Mouse (Mus musculus) urinary bladder, postnatal 36 days (tissue): ENCODE measurements around the gene Prim1.
A peak's percentile ranks its signal among the peaks of the same experiment; 100 is the strongest.
"Not testable (repeated sequence)": the region's sequence is repeated elsewhere in the genome, so short reads cannot be mapped to it uniquely, and the experiment has no call there.

Experiments
- DNase-seq, 2 experiments: peaks; one replicate each; pipeline ENCODE4 v3.0.0; 2022; ENCODE audit warnings: low spot score in 2 of 2, mixed read lengths in 1 of 2

The Prim1 gene

DNA sequence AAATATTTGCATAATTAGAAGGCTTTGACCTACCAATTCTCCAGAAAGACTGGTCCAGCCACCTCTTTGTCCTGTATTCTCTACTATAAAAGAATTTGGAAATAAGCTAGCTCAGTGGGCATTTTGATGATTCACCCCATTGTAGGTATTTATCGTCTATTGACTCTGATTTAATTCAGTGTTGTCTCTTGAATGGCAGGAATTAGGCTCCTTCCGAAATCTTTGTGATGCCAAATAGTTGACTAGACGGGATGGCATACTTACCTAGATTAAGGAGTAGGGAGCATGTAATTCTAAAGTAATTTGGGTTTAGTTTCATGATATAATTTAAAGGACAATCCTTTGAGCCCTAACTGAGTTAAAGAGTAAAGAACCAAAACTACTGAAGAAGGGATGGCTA lies 23.0 kb downstream of the Prim1 start:
- no peak for DNase-seq

DNA sequence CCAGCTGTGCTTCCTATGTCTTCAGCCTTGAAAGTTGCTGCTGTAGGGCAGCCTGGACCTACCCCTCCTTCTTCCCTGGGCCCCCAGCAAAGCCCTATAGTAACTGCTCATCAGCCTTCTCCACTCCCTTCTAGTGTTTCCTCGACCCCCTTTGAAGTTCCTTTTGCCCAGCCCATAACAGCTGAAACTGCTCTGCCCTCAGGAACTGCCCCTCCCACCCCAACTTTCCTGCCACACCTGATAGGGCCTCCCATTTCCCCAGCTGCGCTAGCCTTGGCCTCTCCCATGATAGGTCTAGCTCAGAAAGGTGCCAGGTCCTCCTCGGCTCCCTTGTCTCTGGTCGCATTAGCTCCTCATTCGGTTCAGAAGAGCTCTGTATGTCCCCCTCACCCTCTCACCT lies 24.2 kb downstream of the Prim1 start:
- DNase-seq, result no peak

DNA sequence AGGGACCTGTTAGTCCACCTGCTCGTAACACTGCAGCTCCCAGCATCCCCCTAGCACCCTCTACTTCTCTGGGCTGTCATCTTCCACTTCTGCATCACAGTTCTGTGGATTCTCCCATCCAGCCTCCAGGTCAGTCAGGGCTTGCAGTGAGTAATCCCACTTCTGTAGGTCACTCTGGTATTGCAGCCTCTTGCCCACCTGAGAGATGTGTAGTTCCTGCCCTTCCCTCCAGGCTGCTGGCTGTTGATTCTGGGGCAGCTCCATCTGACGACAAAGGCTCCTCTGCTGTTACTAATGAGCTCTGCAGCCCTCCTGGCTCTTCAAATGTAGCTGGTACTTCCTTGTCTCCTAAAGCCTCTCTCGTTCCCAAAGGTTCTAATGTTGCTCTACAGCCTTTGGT lies 24.9 kb downstream of the Prim1 start:
- DNase-seq, result no peak

DNA sequence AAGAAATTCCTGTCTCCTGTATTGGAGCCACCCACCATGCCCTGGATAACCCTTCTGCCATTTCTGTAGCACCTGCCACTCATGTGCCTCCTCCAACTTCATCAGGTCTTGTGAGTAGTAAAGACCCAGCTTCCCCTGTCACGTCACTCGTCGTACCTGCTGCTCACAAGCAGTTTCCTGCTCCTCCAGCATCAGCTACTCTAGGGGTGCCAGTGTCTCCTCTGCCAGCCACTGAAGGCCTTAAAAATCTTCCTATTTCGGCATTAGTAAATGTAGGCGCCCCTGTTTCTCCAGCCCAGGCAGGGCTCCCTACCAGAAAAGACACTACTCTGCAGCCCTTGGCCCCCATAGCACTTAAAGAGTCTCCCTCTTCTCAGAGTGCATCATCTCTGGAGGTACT lies 25.3 kb downstream of the Prim1 start:
- DNase-seq, result no peak

DNA sequence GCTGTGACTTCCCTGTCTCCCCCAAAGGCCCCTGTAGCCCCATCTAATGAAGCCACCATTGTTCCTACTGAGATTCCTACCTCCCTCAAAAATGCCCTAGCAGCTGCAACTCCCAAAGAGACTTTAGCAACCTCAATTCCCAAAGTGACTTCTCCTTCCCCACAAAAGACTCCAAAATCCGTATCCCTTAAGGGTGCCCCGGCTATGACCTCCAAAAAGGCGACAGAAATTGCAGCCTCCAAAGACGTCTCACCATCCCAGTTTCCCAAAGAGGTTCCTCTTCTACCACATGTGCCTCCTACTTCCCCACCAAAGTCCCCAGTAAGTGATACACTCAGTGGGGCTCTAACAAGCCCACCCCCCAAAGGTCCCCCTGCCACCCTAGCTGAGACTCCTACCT lies 26.7 kb downstream of the Prim1 start:
- no peak for DNase-seq

DNA sequence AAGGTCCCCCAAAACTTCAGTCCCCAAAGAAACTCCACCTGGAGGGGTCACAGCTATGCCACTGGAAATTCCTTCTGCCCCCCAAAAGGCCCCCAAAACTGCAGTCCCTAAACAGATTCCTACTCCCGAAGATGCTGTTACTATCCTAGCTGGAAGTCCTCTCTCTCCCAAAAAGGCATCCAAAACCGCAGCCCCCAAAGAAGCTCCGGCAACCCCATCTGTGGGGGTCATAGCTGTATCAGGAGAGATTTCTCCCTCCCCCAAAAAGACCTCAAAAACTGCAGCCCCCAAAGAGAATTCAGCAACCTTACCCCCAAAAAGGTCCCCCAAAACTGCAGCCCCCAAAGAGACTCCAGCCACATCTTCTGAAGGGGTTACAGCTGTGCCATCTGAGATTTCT lies 27.5 kb downstream of the Prim1 start:
- DNase-seq, result no peak

DNA sequence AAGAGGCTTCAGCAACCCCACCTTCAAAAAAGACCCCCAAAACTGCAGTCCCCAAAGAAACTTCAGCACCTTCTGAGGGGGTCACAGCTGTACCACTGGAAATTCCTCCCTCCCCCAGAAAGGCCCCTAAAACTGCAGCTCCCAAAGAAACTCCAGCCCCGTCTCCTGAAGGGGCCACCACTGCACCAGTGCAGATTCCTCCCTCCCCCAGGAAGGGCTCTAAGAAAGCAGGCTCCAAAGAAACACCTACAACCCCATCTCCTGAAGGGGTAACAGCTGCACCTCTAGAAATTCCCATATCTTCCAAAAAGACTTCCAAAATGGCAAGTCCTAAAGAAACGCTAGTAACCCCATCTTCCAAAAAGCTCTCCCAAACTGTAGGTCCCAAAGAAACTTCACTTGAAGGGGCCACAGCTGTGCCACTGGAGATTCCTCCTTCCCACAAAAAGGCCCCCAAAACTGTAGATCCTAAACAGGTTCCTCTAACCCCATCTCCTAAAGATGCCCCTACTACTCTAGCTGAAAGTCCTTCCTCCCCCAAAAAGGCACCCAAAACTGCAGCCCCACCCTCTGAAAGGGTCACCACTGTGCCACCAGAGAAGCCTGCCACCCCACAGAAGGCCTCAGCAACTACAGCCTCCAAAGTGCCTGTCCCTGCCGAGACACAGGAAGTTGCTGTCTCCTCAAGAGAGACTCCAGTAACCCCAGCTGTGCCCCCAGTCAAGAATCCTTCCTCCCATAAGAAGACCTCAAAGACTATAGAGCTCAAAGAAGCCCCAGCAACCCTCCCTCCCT lies 28.3 kb downstream of the Prim1 start:
- no peak for DNase-seq

DNA sequence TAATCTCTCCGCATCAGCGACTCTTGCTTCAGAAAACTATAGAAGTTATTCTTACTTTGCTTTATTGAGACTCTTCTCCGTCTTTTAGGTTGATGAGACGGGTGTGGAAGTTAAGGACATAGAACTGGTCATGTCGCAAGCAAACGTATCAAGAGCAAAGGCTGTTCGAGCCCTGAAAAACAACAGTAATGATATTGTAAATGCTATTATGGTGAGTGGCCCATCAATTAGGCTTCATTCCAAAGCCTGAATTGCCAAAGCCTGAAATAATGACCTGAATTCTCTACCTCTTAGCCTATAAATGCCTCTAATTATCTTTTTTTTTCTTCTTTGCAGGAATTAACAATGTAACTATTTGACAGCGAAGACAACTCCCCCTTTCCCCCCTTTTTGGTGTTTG lies 33.2 kb downstream of the Prim1 start:
- no peak for DNase-seq

DNA sequence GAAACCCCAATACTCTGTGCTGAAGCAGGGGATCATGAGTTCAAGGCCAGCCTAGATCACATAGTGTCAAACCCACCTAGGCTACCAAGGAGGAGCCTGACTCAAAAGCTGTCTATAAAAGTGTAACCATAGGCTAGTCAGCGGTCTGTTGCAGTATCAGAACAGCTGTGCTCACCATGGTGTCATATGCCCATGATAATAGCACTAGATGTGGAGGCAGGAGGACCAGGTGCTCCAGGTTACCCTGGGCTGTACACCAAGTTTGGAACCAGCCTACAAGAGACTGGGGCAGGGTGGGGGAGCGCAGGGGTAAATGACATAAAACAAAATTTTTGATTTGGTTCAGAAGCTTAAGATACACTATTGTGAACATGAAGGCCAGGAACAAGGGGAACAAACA lies 34.8 kb downstream of the Prim1 start:
- DNase-seq, result no peak

DNA sequence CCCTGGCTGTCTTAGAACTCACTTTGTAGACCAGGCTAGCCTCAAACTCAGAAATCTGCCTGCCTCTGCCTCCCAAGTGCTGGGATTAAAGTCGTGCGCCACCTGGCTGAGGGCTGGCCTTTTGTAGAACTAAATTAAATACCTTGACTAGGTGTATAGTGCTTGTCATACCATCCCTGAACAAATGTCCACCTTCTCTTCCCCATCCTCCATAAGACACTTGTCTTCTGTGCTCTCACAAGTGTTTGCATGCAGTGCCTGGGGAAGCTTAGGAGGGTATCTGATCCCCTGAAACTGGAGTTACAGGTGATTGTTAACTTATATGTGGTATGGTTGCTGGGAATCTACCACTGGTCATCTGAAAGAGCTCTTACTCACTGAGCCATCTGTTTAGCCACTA lies 35.4 kb downstream of the Prim1 start:
- no peak for DNase-seq

DNA sequence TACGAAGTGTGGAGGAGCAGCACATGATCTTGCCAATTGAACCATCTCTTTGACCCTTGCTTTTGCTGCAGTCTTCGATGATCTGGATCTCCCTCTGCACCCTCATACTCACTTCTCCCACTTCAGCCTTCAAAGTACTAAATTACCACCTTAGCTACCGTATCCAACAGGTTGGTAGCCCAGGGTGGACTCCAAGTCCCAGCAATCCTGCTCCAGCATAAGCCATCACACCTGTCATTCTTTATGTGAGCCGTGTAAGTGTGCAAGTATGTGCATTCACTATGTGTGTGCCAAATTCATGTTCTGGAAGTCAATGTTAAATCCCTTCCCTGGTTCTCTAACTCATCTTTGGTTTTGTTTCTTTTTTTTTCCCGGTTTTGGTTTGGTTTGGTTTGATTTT lies 36.6 kb downstream of the Prim1 start:
- DNase-seq, result no peak

DNA sequence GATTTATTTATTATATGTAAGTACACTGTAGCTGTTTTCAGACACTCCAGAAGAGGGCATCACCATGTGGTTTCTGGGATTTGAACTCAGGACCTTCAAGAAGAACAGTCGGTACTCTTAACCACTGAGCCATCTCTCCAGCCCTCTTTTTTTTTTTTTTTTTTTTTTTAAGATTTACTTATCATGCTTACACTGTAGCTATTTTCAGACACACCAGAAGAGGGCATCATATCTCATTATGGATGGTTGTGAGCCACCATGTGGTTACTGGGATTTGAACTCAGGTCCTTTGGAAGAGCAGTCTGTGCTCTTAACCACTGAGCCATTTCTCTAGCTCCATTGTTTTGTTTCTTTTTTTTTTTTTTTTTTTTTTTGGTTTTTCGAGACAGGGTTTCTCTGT lies 37.2 kb downstream of the Prim1 start:
- not testable (repeated sequence) for DNase-seq

DNA sequence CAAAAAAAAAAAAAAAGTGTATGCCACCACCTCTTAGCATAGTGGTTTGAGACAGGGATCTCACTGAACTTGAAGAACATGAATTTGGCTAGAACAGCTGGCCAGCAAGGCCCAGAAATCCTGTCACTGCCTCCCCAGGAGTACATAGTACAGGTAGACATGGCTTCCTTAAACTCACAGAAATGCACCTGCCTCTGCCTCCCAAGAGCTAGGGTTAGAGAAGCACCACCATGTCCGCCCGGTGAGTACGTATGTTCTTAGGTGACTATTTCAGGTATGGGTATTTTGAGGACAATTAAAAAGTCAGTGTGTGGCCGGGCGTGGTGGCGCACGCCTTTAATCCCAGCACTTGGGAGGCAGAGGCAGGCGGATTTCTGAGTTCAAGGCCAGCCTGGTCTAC lies 38.0 kb downstream of the Prim1 start:
- DNase-seq, result no peak

DNA sequence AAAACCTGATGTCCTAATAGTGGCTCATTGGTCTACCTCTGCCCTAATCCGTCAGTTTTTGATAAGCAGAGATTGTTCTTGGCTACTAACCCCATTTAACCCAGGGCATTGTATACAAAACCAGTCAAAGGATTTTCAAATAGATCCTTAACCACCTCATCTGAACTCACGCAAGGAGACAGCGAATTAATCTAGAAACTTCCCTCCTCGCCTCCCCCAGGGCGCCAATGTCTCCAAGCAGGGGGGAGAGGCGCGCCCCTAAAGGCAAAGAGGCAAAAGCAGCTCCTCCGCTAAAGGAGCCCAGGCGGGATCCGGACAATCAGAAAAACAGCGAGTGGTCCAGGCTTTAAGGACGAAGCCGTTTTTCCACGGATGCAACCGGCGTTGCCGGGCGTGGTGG lies 43.2 kb downstream of the Prim1 start:
- DNase-seq, result no peak

DNA sequence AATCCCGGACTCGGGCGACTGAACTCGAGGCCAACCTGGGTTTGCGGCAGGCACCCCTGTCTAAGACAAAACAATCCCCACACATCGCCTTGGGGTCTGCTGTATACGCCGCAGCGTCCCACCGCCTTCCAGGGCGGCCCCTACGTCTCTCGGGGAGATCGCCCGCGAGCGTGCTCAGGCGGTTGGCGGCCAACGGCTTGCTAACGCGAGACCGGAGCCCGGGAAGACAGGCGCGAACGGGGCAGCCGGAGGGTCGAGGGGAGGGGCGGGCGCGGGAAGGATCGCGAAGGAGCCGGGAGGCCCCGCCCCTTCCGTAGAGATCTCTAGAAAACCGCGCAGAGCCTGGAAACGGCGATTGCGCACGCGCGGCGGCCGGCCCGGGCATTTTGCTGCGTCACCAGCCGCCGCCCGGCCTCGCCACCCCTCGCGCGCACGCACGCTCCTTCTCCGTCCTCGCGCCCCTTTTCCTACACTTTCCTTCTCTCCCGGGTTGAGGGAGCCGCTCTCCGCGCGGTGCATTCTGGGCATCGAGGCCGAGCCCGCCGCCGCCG lies 43.7 kb downstream of the Prim1 start, which contains the start of gene Ptges3:
Ptges3 (plus strand) TSS at position 354 of the 551 bp plus-strand sequence.
- DNase-seq, result peak; percentile 91 to 96

DNA sequence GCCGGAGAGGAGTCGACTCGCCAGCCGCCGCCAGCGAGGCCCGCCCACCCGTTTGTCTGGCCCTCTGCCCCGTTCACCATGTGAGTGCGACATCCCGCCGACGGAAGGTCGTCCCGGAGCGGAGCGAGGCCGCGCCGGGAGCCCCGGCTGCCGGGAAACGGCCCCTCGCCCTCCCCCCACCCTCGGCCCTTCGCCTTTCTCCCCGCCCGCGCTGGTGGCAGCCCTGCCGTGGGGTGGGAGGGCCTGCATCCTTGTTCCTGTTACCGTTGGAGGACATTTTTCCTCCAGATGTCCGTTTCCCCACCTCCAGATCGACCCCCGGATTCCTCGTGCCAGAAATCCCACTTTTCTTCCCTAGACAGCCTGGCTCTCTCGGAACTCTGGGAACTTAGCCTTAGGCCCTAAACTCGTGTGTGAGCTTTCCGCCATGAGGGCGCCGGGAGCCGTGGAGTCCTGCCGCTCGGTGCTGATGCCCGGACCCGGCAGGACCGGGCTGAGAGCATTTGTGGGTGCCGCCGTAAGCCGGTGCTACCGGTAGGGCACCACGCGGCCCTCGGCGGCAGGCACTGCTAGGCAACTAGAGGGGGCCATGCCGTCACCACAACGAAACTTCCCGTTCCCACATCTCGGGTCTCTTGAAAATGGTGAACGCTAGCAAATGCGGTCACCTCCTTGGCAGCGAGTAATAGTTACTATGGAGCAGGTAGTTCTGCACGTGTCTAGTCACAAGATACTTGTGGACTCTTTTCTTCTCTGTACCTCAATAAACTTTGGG lies 44.4 kb downstream of the Prim1 start:
- DNase-seq, result peak in 1 of 2 experiments; percentile 27

DNA sequence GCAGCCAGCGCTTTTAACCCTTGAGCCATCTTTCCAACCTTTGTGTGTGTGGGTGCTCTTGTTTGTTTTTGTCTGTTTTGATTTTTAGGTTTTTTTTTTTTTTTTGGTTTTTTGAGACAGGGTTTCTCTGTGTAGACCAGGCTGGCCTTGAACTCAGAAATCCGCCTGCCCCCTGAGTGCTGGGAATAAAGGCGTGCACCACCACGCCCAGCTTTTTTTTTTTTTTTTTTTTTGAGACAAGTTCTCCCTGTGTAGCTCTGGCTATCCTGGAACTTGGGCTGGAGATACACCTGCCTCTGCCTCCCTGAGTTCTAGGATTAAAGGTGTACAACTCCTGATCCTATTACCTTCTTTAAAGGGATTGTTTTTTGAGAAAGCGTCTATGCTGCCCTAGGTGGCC lies 46.1 kb downstream of the Prim1 start:
- no peak for DNase-seq

DNA sequence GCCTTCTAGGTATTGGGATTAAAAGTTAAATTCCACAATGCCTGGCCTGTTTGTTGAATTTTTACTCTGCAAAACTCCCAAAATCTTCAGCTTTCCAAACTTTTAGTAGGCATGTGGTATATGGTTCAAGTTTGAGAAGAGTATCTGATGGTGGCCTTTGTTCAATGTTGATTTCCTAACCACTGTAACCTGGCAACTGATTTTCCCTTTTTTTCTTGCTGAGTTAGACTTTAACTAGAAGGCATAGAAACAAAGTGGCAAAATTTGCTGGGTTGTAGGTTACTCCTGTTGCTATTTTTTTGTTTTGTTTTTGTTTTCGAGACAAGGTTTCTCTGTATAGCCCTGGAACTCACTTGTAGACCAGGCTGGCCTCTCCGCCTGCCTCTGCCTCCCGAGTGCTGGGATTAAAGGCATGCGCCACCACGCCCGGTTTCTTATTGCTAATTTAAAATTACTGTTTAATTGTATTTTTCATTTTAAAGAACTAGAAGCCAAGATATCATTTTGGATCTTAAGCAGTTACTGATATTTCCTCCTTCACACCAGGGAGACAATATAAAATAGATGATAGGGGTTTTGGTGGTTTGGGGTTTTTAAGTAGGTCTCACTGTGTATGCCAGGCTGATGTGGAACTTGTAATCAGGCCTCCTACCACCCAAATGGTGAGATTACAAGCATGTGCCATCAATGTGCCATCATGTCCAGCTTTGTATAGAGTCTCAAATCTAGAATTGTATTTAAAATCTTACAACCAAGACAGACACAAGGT lies 47.4 kb downstream of the Prim1 start:
- no peak for DNase-seq

DNA sequence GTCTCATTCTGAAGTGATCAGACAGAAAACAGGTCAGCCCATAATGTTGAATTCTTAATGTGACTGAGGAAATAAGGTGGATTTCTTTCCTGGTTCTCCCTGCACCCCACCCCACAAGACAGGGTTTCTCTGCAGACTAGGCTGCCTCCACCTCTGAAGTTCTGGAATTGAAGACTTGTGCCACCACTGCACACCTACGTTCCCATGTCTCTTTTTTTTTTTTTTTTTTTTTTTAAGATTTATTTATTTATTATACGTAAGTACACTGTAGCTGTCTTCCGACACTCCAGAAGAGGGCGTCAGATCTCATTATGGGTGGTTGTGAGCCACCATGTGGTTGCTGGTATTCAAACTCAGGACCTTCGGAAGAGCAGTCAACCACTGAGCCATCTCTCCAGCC lies 51.1 kb downstream of the Prim1 start:
- DNase-seq, result no peak

DNA sequence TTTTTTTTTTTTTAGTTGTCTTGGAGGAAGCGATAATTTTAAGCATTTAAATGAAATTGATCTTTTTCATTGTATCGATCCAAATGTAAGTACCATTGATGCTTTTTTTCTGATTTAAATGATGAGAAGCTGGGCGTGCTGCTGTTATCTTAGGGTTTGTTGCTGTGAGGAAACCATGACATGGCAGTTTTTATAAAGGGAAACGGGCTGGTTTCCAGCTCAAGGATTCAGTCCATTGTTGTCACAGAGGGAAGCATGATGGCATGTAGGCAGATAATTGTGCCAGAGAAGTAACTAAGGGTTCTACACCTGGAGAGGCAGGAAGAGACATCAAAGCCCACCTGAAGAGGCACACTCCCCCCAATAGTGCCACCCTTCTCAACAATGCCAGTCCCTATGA lies 54.2 kb downstream of the Prim1 start:
- no peak for DNase-seq

DNA sequence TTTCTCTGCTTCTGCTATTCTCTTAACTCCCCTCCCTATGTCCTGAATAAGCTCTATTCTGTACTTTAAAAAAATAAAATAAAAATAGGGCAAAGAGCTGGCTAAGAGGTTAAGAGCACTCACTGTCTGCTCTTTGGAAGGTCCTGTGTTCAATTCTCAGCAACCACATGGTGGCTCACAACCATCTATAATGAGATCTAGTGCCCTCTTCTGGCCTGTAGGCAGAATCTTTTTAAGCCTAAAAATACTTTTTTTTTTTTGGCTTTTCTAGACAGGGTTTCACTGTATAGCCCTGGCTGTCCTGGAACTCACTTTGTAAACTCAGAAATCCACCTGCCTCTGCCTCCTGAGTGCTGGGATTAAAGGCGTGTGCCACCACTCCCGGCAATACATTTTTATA lies 55.5 kb downstream of the Prim1 start:
- DNase-seq, result not testable (repeated sequence)

DNA sequence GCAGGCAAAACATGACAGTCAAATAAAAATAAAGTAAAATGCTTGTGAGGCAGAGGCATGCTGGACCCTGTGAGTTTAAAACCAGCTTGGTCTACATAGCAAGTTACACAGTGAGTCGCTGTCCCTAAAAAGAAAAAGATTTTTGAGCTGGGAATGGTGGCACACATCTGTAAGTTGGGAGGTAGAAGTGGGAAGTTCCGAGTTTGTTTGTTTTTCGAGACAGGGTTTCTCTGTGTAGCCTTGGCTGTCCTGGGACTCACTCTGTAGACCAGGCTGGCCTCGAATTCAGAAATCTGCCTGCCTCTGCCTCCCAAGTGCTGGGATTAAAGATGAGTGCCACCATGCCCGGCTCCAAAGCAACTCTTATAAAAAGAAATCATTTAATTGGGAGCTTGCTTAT lies 63.3 kb downstream of the Prim1 start:
- DNase-seq, result not testable (repeated sequence)
